Mouse (Mus musculus) lung, postnatal 0 days (tissue): ENCODE data around the gene Akap11. TPM values are rescaled to one million over a fixed set of nuclear protein-coding genes. Genes with fewer than 3 reads are reported as not detected.

Experiments
- ATAC-seq: fragments of 200-750 bp; cut with Nextera tagmentation; 2 replicates; pipeline ENCODE4 v1.8.0; 2017; ENCODE audit warnings: moderate library complexity
- DNase-seq: peaks from one replicate; pipeline ENCODE4 v3.0.0-alpha.2; 2016; ENCODE audit warnings: low spot score
- H3K27ac ChIP-seq: fragments of 300-500 bp; sonication (generic); 2 replicates; pipeline ENCODE4 v1.5.1; 2014; ENCODE audit warnings: antibody characterized with exemption, mild to moderate bottlenecking, low read length, mixed read lengths
- H3K27me3 ChIP-seq: fragments of 300-500 bp; sonication (generic); replicated peaks from 2 replicates; pipeline ENCODE4 v1.6.1; 2014; ENCODE audit warnings: low read length, mixed read lengths; ENCODE audit not compliant: insufficient read depth
- H3K36me3 ChIP-seq: fragments of 300-500 bp; sonication (generic); 2 replicates; pipeline ENCODE4 v1.6.1; 2014; ENCODE audit warnings: low read length, mixed read lengths; ENCODE audit not compliant: insufficient read depth
- H3K4me1 ChIP-seq: fragments of 300-500 bp; sonication (generic); 2 replicates; pipeline ENCODE4 v1.6.1; 2014; ENCODE audit warnings: antibody characterized with exemption, low read depth, low read length, mixed read lengths; ENCODE audit not compliant: insufficient read depth
- H3K4me2 ChIP-seq: fragments of 300-500 bp; sonication (generic); replicated peaks from 2 replicates; pipeline ENCODE4 v1.6.1; 2014; ENCODE audit warnings: low read depth, mild to moderate bottlenecking, low read length, moderate library complexity, mixed read lengths
- H3K4me3 ChIP-seq: fragments of 300-500 bp; sonication (generic); 2 replicates; pipeline ENCODE4 v1.5.1; 2014; ENCODE audit warnings: low read depth, low read length
- H3K9ac ChIP-seq: fragments of 300-500 bp; sonication (generic); replicated peaks from 2 replicates; pipeline ENCODE4 v1.6.1; 2014; ENCODE audit warnings: low read depth, mild to moderate bottlenecking
- H3K9me3 ChIP-seq: fragments of 300-500 bp; sonication (generic); 2 replicates; pipeline ENCODE4 v1.6.1; 2016; ENCODE audit warnings: low read length, mixed read lengths
- CTCF ChIP-seq: IDR thresholded peaks from 2 replicates; pipeline ENCODE4 v1.5.1; 2016; ENCODE audit warnings: antibody characterized with exemption, mild to moderate bottlenecking
- EP300 ChIP-seq: IDR thresholded peaks from 2 replicates; pipeline ENCODE4 v1.6.1; 2016; ENCODE audit warnings: antibody characterized with exemption, mild to moderate bottlenecking, control low read depth
- WGBS: fragments of 180-500 bp; shearing (Covaris S2); extraction: QIAGEN DNeasy Blood & Tissue Kit; methylation state at CpG from one replicate; pipeline ENCODE4 v1.1.7; 2014; 5-methylcytosine and 5-hydroxymethylcytosine counted together
- polyA plus RNA-seq: library from polyadenylated mRNA; unstranded; fragments of >200 nt; fragmentation: Nextera tagmentation; extraction: Ambion mirVana; gene quantifications from 2 replicates; pipeline ENCODE4 v1.2.1, GENCODE M21; 2015

Akap11 gene
- polyA plus RNA-seq, 1 experiment from 2014 or later = 9.4 TPM

DNA sequence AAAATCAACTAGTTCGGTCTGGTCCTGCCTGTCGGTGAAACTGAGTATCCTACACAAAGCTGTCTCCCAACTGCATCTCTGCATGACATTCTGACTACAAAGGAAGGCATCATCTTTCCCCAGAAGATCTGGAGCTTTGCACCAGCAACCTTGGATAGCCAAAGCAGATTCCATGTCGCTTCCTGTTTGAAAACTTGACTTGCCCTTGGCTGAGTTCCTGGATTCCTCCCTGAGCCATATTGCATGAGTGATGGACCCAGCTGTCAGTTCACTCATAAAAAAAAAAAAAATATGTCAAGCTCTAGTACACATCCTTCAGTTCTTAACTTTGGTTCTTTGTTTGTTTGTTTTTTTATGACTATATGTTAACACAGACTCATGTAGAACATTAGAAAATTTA is 4.7 kb upstream of the Akap11 start:
- 49% methylated on average over 3 of the region's 3 CpGs for WGBS
- no peak for ATAC-seq

DNA sequence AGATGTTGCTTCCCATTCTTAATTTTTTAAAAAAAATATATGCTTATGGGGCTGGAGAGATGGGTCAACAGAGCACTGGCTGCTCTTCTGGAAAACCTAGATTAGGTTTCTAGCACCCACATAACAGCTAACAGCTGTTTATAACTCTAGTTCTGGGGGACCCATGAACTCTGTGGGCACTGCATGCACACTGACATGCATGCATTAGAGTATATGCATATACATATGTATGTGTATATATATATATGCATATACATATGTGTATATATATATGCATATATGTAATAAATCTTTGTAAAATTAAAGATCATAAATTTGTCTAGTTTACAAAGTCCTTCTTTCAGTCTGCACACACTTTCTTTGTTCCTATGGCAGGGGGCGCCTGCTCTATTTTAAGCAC is 3.2 kb upstream of the Akap11 start:
- H3K9me3 ChIP-seq = no peaks in the 10 kb centered on the region
- no peak overlapping the region for H3K9ac ChIP-seq
- H3K27ac ChIP-seq = no peak overlapping the region
- WGBS = 78% methylated on average over 1 of the region's 1 CpGs
- TF ChIP-seq EP300 (no peak), CTCF (no peak)
- H3K4me1 ChIP-seq = peaks cover 5% of the 10 kb centered on the region; the same call in 1 of the 2 replicates
- H3K27me3 ChIP-seq = no peaks in the 10 kb centered on the region
- no peak overlapping the region for H3K4me2 ChIP-seq
- no peak for DNase-seq
- no peak for ATAC-seq
- no peaks in the 10 kb centered on the region for H3K36me3 ChIP-seq
- no peak overlapping the region for H3K4me3 ChIP-seq

More for the DNA sequence above, 4.7 kb upstream of the Akap11 start:
- Histone ChIP-seq H3K9ac (no peak overlapping the region), H3K4me3 (no peak overlapping the region), H3K9me3 (no peaks in the 10 kb centered on the region), H3K27me3 (no peaks in the 10 kb centered on the region), H3K36me3 (no peaks in the 10 kb centered on the region), H3K27ac (no peak overlapping the region), H3K4me2 (no peak overlapping the region), H3K4me1 (peaks cover 5% of the 10 kb centered on the region; the same call in 1 of the 2 replicates)
- peak; percentile 41 for DNase-seq
- TF ChIP-seq CTCF (no peak), EP300 (no peak)

DNA sequence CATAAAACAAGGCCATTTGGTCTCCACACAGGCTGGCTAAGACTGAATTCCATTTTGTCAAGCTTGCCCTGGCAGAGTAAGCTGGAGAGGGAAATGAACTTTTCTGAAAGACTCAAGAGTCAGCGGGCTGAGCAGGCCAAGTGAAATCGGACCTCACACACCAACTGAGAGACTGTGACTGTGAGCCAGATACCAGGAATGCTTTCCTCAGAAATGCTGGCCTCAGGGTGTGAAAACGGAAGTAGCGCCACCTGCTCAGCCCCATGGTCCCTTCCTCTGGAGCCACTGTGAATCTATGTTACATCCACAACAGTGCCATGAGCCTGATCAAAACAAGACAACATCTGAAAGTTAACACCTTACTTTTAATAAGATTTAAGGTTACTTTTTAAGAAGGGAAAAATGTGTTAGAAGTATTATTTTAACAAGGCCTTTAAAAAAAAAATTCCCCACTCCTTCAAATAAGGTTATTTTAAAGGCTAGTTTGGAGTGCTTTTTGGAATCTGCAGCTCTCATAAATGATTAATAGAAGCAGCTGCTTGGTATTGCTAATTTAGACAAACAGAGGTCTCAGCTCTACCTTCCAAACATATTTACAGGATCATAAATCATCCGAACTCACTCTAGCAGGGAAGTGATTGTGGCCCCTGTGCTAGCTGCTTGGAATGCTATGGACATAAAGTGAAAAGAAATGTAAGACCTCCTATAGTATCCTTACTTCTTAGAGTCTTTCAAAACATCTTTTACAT is 2.1 kb upstream of the Akap11 start:
- H3K27ac ChIP-seq = no peak overlapping the region
- H3K4me1 ChIP-seq = peaks cover 5% of the 10 kb centered on the region; the same call in 1 of the 2 replicates
- TF ChIP-seq EP300 (no peak), CTCF (no peak)
- H3K4me2 ChIP-seq = no peak overlapping the region
- no peak overlapping the region for H3K9ac ChIP-seq
- DNase-seq = no peak
- WGBS = 41% methylated on average over 5 of the region's 5 CpGs
- no peaks in the 10 kb centered on the region for H3K27me3 ChIP-seq
- H3K4me3 ChIP-seq = no peak overlapping the region
- no peak for ATAC-seq
- no peaks in the 10 kb centered on the region for H3K9me3 ChIP-seq
- no peaks in the 10 kb centered on the region for H3K36me3 ChIP-seq

DNA sequence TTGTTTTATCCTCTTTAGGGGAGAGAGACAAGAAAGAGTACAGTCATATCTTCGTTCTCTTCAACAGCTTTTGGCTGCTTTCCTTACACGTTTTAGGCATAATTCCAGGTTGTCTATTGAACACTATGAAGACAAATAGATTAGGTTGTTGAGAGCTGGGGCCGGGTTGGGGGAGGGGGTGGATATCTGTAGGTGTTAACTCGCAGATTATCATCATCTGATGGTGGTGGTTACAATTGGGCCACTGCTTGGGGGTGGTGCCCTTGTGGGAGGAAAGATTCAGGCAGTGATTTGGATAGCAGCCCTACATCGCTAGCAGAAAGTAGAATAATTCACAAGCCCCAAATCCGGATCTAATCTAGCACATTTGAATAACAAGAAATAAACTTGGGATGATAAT is 943 bp upstream of the Akap11 start:
- Histone ChIP-seq H3K9me3 (no peaks in the 10 kb centered on the region), H3K4me3 (peak overlapping the region; percentile 83; the same call in 1 of the 2 replicates), H3K36me3 (no peaks in the 10 kb centered on the region), H3K9ac (no peak overlapping the region), H3K4me1 (peaks cover 5% of the 10 kb centered on the region; the same call in 1 of the 2 replicates), H3K4me2 (0 out of 2 replicates have a peak overlapping the region, but pooled peaks have one; percentile 82), H3K27ac (no peak overlapping the region), H3K27me3 (no peaks in the 10 kb centered on the region)
- ATAC-seq (no peak), DNase-seq (no peak)
- WGBS = 40% methylated on average over 6 of the region's 6 CpGs
- TF ChIP-seq EP300 (no peak), CTCF (no peak)

DNA sequence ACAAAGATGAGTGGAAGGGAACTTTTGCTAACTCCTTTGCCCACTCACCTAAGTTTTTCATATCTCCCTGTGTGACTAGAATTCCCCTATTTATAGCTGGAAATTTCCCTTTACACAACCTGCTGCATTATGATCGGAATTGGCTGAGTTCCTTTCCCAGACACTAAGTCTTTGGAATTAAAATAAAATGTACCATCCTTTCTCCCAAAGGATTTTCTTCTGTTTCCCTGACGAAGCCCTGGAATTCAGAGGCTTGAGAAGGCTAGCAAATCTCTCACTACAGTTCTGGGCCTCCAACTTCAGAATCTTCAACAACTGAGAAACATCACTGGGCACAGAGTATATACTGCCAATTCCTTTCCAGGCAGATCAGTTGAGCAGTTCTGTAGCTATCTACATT is 1.2 kb downstream of the Akap11 start:
- DNase-seq (no peak), ATAC-seq (no peak)
- 39% methylated on average over 2 of the region's 2 CpGs for WGBS

DNA sequence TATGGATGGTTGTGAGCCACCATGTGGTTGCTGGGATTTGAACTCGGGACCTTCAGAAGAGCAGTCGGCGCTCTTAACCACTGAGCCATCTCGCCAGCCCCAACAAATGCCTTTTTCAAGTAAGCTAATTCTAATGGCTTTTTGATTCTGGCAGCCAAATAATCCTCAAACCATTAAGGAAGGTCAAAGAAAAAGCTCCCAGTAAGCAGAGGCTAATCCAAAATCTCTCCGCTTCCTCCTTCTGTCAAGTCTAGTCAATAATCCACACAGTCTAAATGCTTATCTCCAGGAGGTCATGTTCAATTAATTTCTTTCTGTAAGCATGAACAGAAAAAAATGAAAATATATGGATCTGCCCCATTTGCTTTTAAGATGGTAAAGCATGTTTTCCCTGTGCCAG is 2.0 kb downstream of the Akap11 start:
- Histone ChIP-seq H3K27ac (no peak overlapping the region), H3K4me1 (peaks cover 11% of the 10 kb centered on the region; the same call in 1 of the 2 replicates), H3K27me3 (no peaks in the 10 kb centered on the region), H3K9me3 (no peaks in the 10 kb centered on the region), H3K36me3 (no peaks in the 10 kb centered on the region), H3K4me3 (no peak overlapping the region), H3K4me2 (no peak overlapping the region), H3K9ac (no peak overlapping the region)
- DNase-seq (no peak), ATAC-seq (no peak)
- 97% methylated on average over 5 of the region's 5 CpGs for WGBS
- TF ChIP-seq EP300 (no peak), CTCF (no peak)

More for the DNA sequence above, 1.2 kb downstream of the Akap11 start:
- Histone ChIP-seq H3K27ac (0 out of 2 replicates have a peak overlapping the region, but pooled peaks have one; percentile 20), H3K9ac (peak overlapping the region; percentile 87; the same call in 1 of the 2 replicates), H3K36me3 (no peaks in the 10 kb centered on the region), H3K9me3 (no peaks in the 10 kb centered on the region), H3K4me3 (peak overlapping the region; percentile 83; the same call in 1 of the 2 replicates), H3K27me3 (no peaks in the 10 kb centered on the region), H3K4me1 (peaks cover 8% of the 10 kb centered on the region; the same call in 1 of the 2 replicates), H3K4me2 (peak overlapping the region; percentile 82)
- TF ChIP-seq EP300 = no peak
- no peak for TF ChIP-seq CTCF
